Mouse (Mus musculus) intestine, postnatal 0 days (tissue): ENCODE results near the gene Ccne1. TPM values are rescaled to one million over a fixed set of nuclear protein-coding genes. Genes with fewer than 3 reads are reported as not detected.

ENCODE experiments used
- ATAC-seq: fragments of 200-750 bp; cut with Nextera tagmentation; 2 replicates; pipeline ENCODE4 v1.8.0; 2017; ENCODE audit warnings: mild to moderate bottlenecking, moderate TSS enrichment, moderate library complexity
- H3K27ac ChIP-seq: fragments of 300-500 bp; sonication (generic); 2 replicates; pipeline ENCODE4 v1.5.1; 2014; ENCODE audit warnings: mild to moderate bottlenecking, low read depth, low read length, moderate library complexity
- H3K27me3 ChIP-seq: fragments of 300-500 bp; sonication (generic); replicated peaks from 2 replicates; pipeline ENCODE4 v1.6.1; 2014; ENCODE audit warnings: low read length, mixed read lengths; ENCODE audit not compliant: control insufficient read depth, insufficient read depth
- H3K36me3 ChIP-seq: fragments of 300-500 bp; sonication (generic); 2 replicates; pipeline ENCODE4 v1.6.1; 2014; ENCODE audit warnings: mild to moderate bottlenecking, moderate library complexity; ENCODE audit not compliant: control insufficient read depth, insufficient read depth
- H3K4me1 ChIP-seq: fragments of 300-500 bp; sonication (generic); replicated peaks from 2 replicates; pipeline ENCODE4 v1.6.1; 2014; ENCODE audit warnings: antibody characterized with exemption, low read length, mixed read lengths; ENCODE audit not compliant: control insufficient read depth, insufficient read depth
- H3K4me2 ChIP-seq: fragments of 300-500 bp; sonication (generic); replicated peaks from 2 replicates; pipeline ENCODE4 v1.6.1; 2014; ENCODE audit warnings: low read depth, mild to moderate bottlenecking, moderate library complexity
- H3K4me3 ChIP-seq: fragments of 300-500 bp; sonication (generic); 2 replicates; pipeline ENCODE4 v1.5.1; 2014; ENCODE audit warnings: low read depth, low read length
- H3K9ac ChIP-seq: fragments of 300-500 bp; sonication (generic); 2 replicates; pipeline ENCODE4 v1.6.1; 2014; ENCODE audit warnings: mild to moderate bottlenecking, low read depth, low read length
- H3K9me3 ChIP-seq: fragments of 300-500 bp; sonication (generic); 2 replicates; pipeline ENCODE4 v1.6.1; 2016; ENCODE audit warnings: mixed run types; ENCODE audit not compliant: control insufficient read depth
- CTCF ChIP-seq: sonication (generic); IDR thresholded peaks from 2 replicates; pipeline ENCODE4 v1.5.1; 2016; ENCODE audit warnings: low read depth, mild to moderate bottlenecking, control low read depth, antibody characterized with exemption, moderate library complexity
- WGBS: fragments of 180-500 bp; shearing (Covaris S2); extraction: QIAGEN DNeasy Blood & Tissue Kit; methylation state at CpG from one replicate; pipeline ENCODE4 v1.1.7; 2014; 5-methylcytosine and 5-hydroxymethylcytosine counted together
- polyA plus RNA-seq: library from polyadenylated mRNA; unstranded; fragments of >200 nt; fragmentation: Nextera tagmentation; extraction: Ambion mirVana; gene quantifications from 2 replicates; pipeline ENCODE4 v1.2.1, GENCODE M21; 2015

Gene Ccne1
- polyA plus RNA-seq, 1 experiment from 2014 or later: 12.0 TPM

DNA sequence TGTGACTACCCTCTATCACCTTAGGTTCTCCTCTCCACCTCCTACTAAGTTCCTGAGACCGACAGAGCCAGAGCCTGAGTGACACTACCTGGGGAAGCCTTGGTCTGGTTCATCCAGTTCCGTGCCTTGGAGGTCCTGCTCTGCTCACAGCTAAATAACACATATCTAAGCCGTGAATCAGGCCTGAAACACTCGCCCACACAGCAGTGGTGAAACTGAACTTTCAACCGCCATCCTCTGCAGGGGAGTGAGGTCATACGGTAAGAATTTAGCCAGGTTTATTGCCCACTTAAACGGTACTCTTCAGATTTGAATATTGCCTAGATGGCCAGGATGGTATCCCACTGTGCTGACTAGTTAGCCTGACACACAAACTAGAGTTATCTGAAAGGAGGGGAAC lies 30.1 kb downstream of the Ccne1 start:
- Histone ChIP-seq H3K27ac (no peak overlapping the region), H3K9ac (no peak overlapping the region), H3K4me2 (no peak overlapping the region), H3K9me3 (no peaks in the 10 kb centered on the region), H3K36me3 (no peaks in the 10 kb centered on the region), H3K4me1 (no peaks in the 10 kb centered on the region), H3K27me3 (0 out of 2 replicates have a peak, but pooled peaks cover 3% of the 10 kb centered on the region), H3K4me3 (no peak overlapping the region)
- no peak for TF ChIP-seq CTCF
- no peak for ATAC-seq
- 40% methylated on average over 7 of the region's 7 CpGs for WGBS

DNA sequence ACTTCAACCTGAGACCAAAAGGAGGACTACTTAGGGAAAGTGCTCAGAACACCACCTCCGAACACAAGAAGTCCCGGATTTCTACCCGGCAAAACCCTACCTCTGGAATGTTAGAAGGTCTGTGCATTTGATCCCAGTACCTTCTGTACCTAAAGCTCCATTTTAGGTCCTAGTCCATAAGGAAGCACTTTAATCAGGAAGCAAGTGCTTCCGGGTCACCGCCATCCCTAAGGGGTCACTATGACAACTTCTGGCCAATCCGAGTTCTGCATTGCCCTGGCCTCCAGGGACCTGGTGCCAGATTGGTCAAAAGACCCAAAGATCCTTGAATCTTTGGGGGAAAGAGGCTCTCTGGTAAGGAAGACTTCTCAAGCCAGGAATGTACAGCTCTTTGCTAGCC lies 31.8 kb downstream of the Ccne1 start:
- no peaks in the 10 kb centered on the region for H3K36me3 ChIP-seq
- H3K4me2 ChIP-seq: no peak overlapping the region
- no peak overlapping the region for H3K4me3 ChIP-seq
- H3K9me3 ChIP-seq: no peaks in the 10 kb centered on the region
- no peaks in the 10 kb centered on the region for H3K4me1 ChIP-seq
- H3K27me3 ChIP-seq: 0 out of 2 replicates have a peak, but pooled peaks cover 3% of the 10 kb centered on the region
- no peak overlapping the region for H3K9ac ChIP-seq
- no peak for TF ChIP-seq CTCF
- 78% methylated on average over 6 of the region's 6 CpGs for WGBS
- no peak overlapping the region for H3K27ac ChIP-seq
- ATAC-seq: no peak

DNA sequence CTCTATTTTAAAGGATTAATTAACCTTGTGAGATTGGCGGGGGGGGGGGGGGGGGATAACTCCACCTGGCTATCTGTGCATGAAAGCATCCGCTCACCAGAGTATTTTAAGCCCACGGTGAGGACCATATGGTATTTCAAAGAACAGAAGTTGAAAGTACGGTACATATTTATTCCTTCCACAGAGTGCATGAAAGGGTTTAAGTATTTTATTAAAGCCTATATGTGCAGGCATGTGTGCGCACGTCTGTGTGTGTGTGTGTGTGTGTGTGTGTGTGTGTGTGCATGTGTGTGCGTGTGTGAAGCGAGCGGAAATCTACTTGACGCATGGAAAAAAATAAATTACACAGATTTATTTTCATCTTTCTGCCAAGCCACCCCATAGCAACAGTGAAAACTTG lies 32.4 kb downstream of the Ccne1 start:
- ATAC-seq: no peak
- no peaks in the 10 kb centered on the region for H3K9me3 ChIP-seq
- H3K4me1 ChIP-seq: no peaks in the 10 kb centered on the region
- no peak overlapping the region for H3K4me3 ChIP-seq
- WGBS: 47% methylated on average over 10 of the region's 10 CpGs
- no peaks in the 10 kb centered on the region for H3K36me3 ChIP-seq
- no peak overlapping the region for H3K9ac ChIP-seq
- no peak overlapping the region for H3K4me2 ChIP-seq
- H3K27ac ChIP-seq: no peak overlapping the region
- H3K27me3 ChIP-seq: 0 out of 2 replicates have a peak, but pooled peaks cover 3% of the 10 kb centered on the region
- no peak for TF ChIP-seq CTCF

DNA sequence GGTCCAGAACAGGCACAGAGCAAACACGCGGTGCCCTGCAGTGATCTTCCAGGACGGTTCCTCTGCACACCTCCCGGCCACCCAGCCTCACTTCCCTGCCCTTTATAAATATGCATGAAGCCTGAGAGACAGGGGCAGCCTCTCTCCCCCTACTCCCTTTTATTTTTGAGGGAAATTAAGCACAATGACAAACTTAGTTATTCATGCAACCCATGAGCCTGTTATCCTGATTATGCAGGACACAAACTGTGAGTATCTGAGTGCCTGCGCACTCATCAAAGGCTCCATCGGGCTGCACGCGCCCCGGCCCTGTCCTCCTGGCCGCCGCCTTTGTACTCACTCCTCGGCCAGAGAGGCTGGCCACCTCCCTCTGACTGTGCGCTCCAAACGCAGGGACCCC lies 32.8 kb downstream of the Ccne1 start:
- H3K36me3 ChIP-seq: no peaks in the 10 kb centered on the region
- H3K9ac ChIP-seq: no peak overlapping the region
- no peak overlapping the region for H3K27ac ChIP-seq
- no peaks in the 10 kb centered on the region for H3K9me3 ChIP-seq
- TF ChIP-seq CTCF: no peak
- H3K27me3 ChIP-seq: 0 out of 2 replicates have a peak, but pooled peaks cover 3% of the 10 kb centered on the region
- H3K4me1 ChIP-seq: no peaks in the 10 kb centered on the region
- H3K4me3 ChIP-seq: no peak overlapping the region
- ATAC-seq: no peak
- no peak overlapping the region for H3K4me2 ChIP-seq
- 14% methylated on average over 14 of the region's 14 CpGs for WGBS

DNA sequence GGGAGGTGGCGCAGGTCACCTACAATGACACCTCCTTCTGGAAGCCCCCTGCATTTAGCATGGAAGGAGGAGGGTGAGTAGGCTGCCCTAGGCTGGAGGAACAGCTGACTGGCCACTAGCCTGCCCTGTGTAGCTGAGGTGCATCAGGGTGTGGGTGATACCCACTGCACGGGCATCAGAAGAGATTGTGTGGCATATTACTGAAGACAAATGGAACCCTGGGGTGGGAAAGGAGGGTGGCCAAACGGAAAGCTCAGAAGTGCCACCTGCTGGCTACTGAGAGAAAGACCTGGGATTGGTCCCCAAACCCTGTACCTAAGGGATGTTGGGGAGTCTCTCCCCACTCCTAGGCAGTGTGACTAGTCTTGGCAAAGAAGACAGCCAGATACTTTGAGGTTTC lies 33.6 kb downstream of the Ccne1 start:
- Histone ChIP-seq H3K27me3 (0 out of 2 replicates have a peak, but pooled peaks cover 3% of the 10 kb centered on the region), H3K27ac (no peak overlapping the region), H3K36me3 (no peaks in the 10 kb centered on the region), H3K4me1 (no peaks in the 10 kb centered on the region), H3K4me2 (no peak overlapping the region), H3K4me3 (no peak overlapping the region), H3K9me3 (no peaks in the 10 kb centered on the region), H3K9ac (no peak overlapping the region)
- peak; percentile 79 for TF ChIP-seq CTCF
- WGBS: 15% methylated on average over 3 of the region's 3 CpGs
- ATAC-seq: no peak

DNA sequence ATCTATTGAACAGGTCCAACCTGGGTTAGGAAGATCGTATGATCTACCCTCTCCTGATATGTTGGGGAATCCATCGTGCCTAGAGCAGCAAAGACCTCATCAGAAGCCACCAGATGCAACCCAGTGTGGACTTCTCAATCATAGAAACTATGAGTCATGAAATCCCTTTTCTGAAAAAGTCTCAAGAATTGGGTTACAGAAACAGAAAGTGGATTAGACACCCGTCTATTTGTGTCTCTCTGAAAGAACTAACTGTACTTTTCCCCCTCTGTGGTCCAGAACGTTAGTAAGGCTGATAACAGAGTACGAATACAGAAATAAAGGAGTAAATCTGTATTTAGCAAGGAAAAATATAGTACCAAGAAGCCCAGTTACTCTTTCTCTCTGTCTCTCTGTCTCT lies 36.3 kb downstream of the Ccne1 start:
- Histone ChIP-seq H3K27me3 (0 out of 2 replicates have a peak, but pooled peaks cover 3% of the 10 kb centered on the region), H3K27ac (no peak overlapping the region), H3K36me3 (no peaks in the 10 kb centered on the region), H3K4me1 (no peaks in the 10 kb centered on the region), H3K4me2 (no peak overlapping the region), H3K9me3 (no peaks in the 10 kb centered on the region), H3K4me3 (no peak overlapping the region), H3K9ac (no peak overlapping the region)
- WGBS: 72% methylated on average over 5 of the region's 5 CpGs
- no peak for ATAC-seq
- TF ChIP-seq CTCF: no peak

DNA sequence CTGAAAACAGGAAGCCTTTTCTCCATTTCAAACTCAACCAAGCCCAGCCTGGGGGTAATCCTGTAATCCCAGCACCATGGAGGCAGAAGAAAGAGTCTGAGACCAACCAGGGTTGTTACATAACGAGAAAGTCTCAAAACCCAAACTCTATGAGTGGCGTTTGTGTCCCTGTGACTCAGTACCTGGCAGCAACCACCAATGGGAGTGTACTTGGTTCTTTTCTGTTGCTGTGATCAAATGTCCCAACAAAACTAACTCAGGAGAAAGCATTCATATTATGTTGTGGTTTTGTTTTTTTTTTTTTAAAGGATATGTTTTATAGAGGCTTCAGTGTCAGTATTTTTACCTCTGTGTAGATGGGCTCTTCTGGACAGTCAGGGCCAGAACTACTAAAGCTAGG lies 36.7 kb downstream of the Ccne1 start:
- WGBS: 53% methylated on average over 2 of the region's 2 CpGs
- TF ChIP-seq CTCF: no peak

More for the DNA sequence above, 36.7 kb downstream of the Ccne1 start:
- Histone ChIP-seq H3K9me3 (no peaks in the 10 kb centered on the region), H3K9ac (no peak overlapping the region), H3K4me1 (no peaks in the 10 kb centered on the region), H3K4me3 (no peak overlapping the region), H3K27ac (no peak overlapping the region), H3K36me3 (no peaks in the 10 kb centered on the region), H3K27me3 (0 out of 2 replicates have a peak, but pooled peaks cover 3% of the 10 kb centered on the region), H3K4me2 (no peak overlapping the region)
- ATAC-seq: no peak
